Mouse (Mus musculus): ENCODE measurements around the gene Smad3.

DNA sequence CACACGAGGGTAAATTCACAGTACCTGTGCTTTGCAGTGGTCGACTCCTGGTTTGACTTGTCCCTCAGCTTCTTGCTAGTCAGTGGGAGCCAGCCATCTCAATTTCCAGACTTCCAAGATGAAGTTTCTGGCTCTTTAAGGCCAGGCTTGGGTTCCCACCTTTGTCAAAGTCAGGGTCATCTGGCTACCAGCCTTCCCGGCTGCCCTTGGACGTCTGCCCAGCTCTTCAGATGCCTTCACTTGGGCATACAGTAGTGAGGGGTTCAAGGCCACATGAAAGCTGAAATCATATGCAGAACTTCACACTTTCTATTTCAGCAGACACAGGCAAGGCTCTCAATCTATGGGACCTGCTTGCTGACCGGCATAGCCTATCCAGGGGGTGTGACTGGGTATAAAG lies 53.7 kb downstream of the Smad3 start:
- TF ChIP-seq CTCF (IDR thresholded peaks at IDR 0.05; ENCODE audit: extremely low read depth, insufficient read depth, insufficient read length, insufficient replicate concordance) (no peak), POLR2A (IDR thresholded peaks at IDR 0.05; ENCODE audit: low read depth, low read length) (no peak)

Data from spleen, adult 2 months (tissue).